Mouse (Mus musculus) liver, embryonic 14.5 days (tissue): ENCODE measurements at regions not wholly inside any gene's neighbourhood (a gene's known extent, or its start where the extent isn't known, plus 50 kb on each side); places are given as distances from the start of the nearest gene placed in this dataset.

ENCODE experiments used
- ATAC-seq: fragments of 200-750 bp; cut with Nextera tagmentation; 2 replicates; pipeline ENCODE4 v1.8.0; 2017; ENCODE audit warnings: moderate number of reproducible peaks, mild to moderate bottlenecking, moderate library complexity; ENCODE audit not compliant: insufficient read depth
- DNase-seq, 3 experiments: peaks; one replicate each; pipeline ENCODE4 v3.0.0-alpha.2; 2012 to 2013; ENCODE audit warnings: low read depth in 3 of 3, low spot score in 3 of 3
- H3K27ac ChIP-seq: fragments of 300-500 bp; sonication (generic); 2 replicates; pipeline ENCODE4 v1.5.1; 2014; ENCODE audit warnings: moderate library complexity, mild to moderate bottlenecking, control low read depth, inconsistent platforms
- H3K27me3 ChIP-seq: fragments of 300-500 bp; sonication (generic); 2 replicates; pipeline ENCODE4 v1.6.1; 2014; ENCODE audit warnings: mild to moderate bottlenecking, low read length, moderate library complexity; ENCODE audit not compliant: control insufficient read depth, insufficient read depth
- H3K36me3 ChIP-seq: fragments of 300-500 bp; sonication (generic); replicated peaks from 2 replicates; pipeline ENCODE4 v1.6.1; 2014; ENCODE audit warnings: low read depth; ENCODE audit not compliant: control insufficient read depth, insufficient read depth
- H3K4me1 ChIP-seq, 2 experiments: fragments of 200-500 bp in 1 of 2; fragments of 300-500 bp in 1 of 2; sonication (generic) in 1 of 2; replicated peaks; 2 replicates each; pipeline ENCODE4 v1.6.1; 2012 to 2014; ENCODE audit warnings: antibody characterized with exemption in 1 of 2, inconsistent platforms in 1 of 2, low read length in 1 of 2; ENCODE audit not compliant: control insufficient read depth in 2 of 2, insufficient read depth in 2 of 2
- H3K4me2 ChIP-seq: fragments of 300-500 bp; sonication (generic); 2 replicates; pipeline ENCODE4 v1.6.1; 2014; ENCODE audit warnings: low read depth, mild to moderate bottlenecking, control low read depth, moderate library complexity
- H3K4me3 ChIP-seq, 2 experiments: fragments of 200-500 bp in 1 of 2; fragments of 300-500 bp in 1 of 2; sonication (generic) in 1 of 2; 2 replicates each; pipeline ENCODE4 v1.5.1; 2012 to 2014; ENCODE audit warnings: low read depth in 2 of 2, low read length in 2 of 2, mild to moderate bottlenecking in 2 of 2, control low read depth in 1 of 2, inconsistent platforms in 1 of 2, moderate library complexity in 1 of 2; ENCODE audit not compliant: insufficient read depth in 1 of 2
- H3K9ac ChIP-seq: fragments of 300-500 bp; sonication (generic); replicated peaks from 2 replicates; pipeline ENCODE4 v1.6.1; 2014; ENCODE audit warnings: mild to moderate bottlenecking, control low read depth, moderate library complexity
- H3K9me3 ChIP-seq: fragments of 300-500 bp; sonication (generic); 2 replicates; pipeline ENCODE4 v1.6.1; 2016; ENCODE audit warnings: low read length, mixed read lengths; ENCODE audit not compliant: control insufficient read depth
- CTCF ChIP-seq: IDR thresholded peaks from 2 replicates; pipeline ENCODE4 v1.5.1; 2016; ENCODE audit warnings: antibody characterized with exemption, low read depth, control low read depth
- EP300 ChIP-seq: IDR thresholded peaks from 2 replicates; pipeline ENCODE4 v1.6.1; 2016; ENCODE audit warnings: antibody characterized with exemption, low read depth
- WGBS: fragments of 180-500 bp; shearing (Covaris S2); extraction: QIAGEN DNeasy Blood & Tissue Kit; methylation state at CpG from one replicate; pipeline ENCODE4 v1.1.7; 2014; ENCODE audit not compliant: insufficient replicate concordance; 5-methylcytosine and 5-hydroxymethylcytosine counted together

DNA sequence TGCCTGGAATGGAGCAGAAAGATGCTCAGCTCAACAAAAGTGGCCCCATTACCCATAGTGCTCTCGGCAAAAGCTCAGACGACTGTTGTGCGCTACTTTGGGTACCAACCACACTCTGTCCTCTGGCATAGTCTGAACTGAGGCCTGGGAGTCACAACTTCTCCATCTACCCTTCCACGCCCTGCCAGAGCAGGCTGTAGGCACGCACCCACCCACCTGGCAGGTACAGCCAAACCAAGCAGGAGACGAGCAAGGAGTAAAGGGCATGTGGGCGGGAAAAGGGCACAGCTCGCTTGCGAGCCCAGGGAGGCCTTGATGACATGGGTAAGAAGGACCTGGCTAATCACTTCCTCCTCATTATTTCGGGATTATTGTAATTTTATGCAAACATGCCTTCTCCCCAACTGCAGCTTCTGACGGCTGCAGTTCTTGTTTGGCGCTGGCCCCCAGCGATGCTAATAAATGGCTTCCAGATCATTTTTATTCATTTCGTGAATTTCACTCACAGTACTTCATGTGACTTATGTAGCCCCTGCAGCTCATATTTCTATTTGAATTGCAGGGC lies 150.0 kb downstream of the Gm9195 start:
- ATAC-seq (no peak), DNase-seq (no peak)
- WGBS, result 63% methylated on average over 14 of the region's 14 CpGs
- no peaks in the 10 kb centered on the region for H3K9me3 ChIP-seq
- no peak for TF ChIP-seq CTCF
- TF ChIP-seq EP300, result no peak
- no peaks in the 10 kb centered on the region for H3K4me1 ChIP-seq
- no peaks in the 10 kb centered on the region for H3K27me3 ChIP-seq
- no peaks in the 10 kb centered on the region for H3K36me3 ChIP-seq
- H3K9ac ChIP-seq, result no peak overlapping the region
- no peak overlapping the region for H3K4me2 ChIP-seq
- H3K4me3 ChIP-seq, result no peak overlapping the region
- H3K27ac ChIP-seq, result no peak overlapping the region

- Histone ChIP-seq H3K9ac (no peak overlapping the region), H3K4me3 (no peak overlapping the region), H3K27ac (no peak overlapping the region), H3K4me2 (no peak overlapping the region), H3K36me3 (no peaks in the 10 kb centered on the region), H3K27me3 (no peaks in the 10 kb centered on the region), H3K4me1 (no peaks in the 10 kb centered on the region), H3K9me3 (no peaks in the 10 kb centered on the region)
- TF ChIP-seq CTCF (no peak), EP300 (no peak)
- DNase-seq (no peak), ATAC-seq (no peak)
- 33% methylated on average over 1 of the region's 1 CpGs for WGBS
Observed at GRCm38 (mm10) chr14:72338046-72338445, 153.6 kb downstream of the Gm9195 start.

GRCm38 (mm10) chr14:72303856-72304255 lies 187.8 kb downstream of the Gm9195 start:
- ATAC-seq (no peak), DNase-seq (no peak)
- Histone ChIP-seq H3K27ac (no peak overlapping the region), H3K9ac (no peak overlapping the region), H3K9me3 (no peaks in the 10 kb centered on the region), H3K4me1 (no peaks in the 10 kb centered on the region), H3K36me3 (no peaks in the 10 kb centered on the region), H3K27me3 (no peaks in the 10 kb centered on the region), H3K4me3 (no peak overlapping the region), H3K4me2 (no peak overlapping the region)
- TF ChIP-seq CTCF, result no peak
- no peak for TF ChIP-seq EP300

DNA sequence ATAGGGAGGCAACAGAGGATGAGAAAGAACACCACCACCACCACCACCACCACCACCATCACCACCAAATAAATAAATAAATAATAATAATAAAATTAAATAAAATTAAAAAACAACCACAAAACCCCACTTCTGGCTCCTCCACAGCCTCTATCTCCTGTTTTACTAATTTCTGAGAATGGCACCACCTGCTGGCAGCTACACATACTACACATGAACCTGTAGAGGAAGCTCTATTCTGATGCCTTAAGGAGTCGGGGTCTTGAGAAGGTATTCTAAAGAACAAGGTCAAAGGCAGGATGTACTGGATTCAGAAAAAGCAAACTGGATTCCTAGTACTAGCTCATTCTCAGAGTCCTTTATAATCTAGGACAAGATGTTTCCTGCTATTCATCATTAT lies 191.6 kb downstream of the Gm9195 start:
- H3K4me2 ChIP-seq, result no peak overlapping the region
- no peaks in the 10 kb centered on the region for H3K9me3 ChIP-seq
- H3K9ac ChIP-seq, result no peak overlapping the region
- ATAC-seq (no peak), DNase-seq (peak in 2 of 3 experiments; percentile 2 to 4)
- 58% methylated on average over 1 of the region's 1 CpGs for WGBS
- TF ChIP-seq CTCF (peak; percentile 35; the same call in 1 of the 2 replicates), EP300 (no peak)
- no peaks in the 10 kb centered on the region for H3K4me1 ChIP-seq
- no peak overlapping the region for H3K4me3 ChIP-seq
- no peak overlapping the region for H3K27ac ChIP-seq
- H3K27me3 ChIP-seq, result no peaks in the 10 kb centered on the region
- no peaks in the 10 kb centered on the region for H3K36me3 ChIP-seq

GRCm38 (mm10) chr14:72294631-72295030 lies 197.0 kb downstream of the Gm9195 start:
- no peak overlapping the region for H3K9ac ChIP-seq
- DNase-seq (no peak), ATAC-seq (no peak)
- 24% methylated on average over 6 of the region's 6 CpGs for WGBS
- no peaks in the 10 kb centered on the region for H3K9me3 ChIP-seq
- no peak overlapping the region for H3K4me2 ChIP-seq
- H3K4me1 ChIP-seq, result no peaks in the 10 kb centered on the region
- no peaks in the 10 kb centered on the region for H3K36me3 ChIP-seq
- no peak overlapping the region for H3K27ac ChIP-seq
- TF ChIP-seq CTCF (no peak), EP300 (no peak)
- H3K4me3 ChIP-seq, result no peak overlapping the region
- no peaks in the 10 kb centered on the region for H3K27me3 ChIP-seq
